Mouse (Mus musculus) ovary, adult 18-20 months (tissue): Measurements from ENCODE around the gene Vps41.

ENCODE experiments used
- DNase-seq: peaks from one replicate; pipeline ENCODE4 v3.0.0; 2022; ENCODE audit warnings: low spot score, mixed read lengths

The Vps41 gene

GRCm38 (mm10) chr13:18875321-18875720 lies 158.2 kb downstream of the Vps41 start:
- no peak for DNase-seq

DNA sequence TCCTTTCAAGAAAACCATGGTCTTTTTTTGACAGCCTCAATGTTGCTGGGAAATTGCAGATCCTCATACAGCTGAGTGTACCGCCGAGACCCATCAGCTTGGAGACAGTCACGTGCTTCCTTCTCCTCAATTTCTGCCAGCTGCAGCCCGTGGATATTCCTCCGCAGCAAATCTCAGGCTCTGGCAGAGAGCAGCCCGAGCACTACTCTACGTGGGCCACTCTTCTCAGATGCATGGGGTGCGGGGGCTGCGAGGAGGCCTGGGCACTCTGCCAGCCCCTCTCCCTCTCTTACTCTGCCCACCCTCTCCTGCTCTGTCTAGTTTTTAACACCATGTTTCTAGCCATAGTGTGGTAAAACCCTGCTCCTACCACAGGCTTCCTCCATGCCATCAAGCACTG lies 175.8 kb downstream of the Vps41 start:
- DNase-seq: no peak

DNA sequence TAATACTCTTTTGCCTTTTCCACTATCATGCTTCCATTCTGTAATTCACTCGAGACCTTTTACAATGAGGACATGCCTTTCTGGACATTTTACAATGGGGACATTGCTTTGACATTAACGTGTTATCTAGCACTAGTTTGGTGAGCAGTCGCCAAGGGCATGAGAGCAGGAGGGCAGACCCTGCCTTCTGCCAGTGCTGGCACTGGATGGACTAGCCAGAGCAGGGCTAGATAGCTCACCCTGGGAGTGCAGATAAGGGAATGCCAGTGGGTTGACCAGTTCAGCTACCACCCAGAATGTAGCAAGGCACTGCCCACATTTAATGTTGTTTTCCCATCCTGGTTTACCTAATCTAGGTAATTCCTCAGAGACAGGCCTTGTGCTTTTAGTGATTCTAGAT lies 179.7 kb downstream of the Vps41 start:
- DNase-seq: no peak

DNA sequence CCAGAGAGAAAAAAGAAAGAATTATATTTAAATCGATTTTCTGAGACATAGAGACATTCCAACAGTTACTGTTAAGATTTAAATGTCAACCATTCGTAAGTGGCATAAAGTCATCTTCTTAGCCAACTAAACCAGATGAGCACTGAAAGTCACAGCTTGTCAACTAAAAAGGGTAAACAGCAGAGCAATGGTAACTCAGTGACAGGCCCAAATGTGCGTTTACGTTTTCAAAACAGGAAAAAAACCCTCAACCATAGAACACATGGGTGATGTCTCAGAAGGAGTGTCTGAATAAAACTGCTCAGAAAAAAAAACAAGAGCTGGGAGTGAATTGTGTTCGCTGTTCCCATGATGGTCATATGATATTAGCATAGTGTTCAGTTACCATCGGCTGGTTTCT lies 186.5 kb downstream of the Vps41 start:
- no peak for DNase-seq

DNA sequence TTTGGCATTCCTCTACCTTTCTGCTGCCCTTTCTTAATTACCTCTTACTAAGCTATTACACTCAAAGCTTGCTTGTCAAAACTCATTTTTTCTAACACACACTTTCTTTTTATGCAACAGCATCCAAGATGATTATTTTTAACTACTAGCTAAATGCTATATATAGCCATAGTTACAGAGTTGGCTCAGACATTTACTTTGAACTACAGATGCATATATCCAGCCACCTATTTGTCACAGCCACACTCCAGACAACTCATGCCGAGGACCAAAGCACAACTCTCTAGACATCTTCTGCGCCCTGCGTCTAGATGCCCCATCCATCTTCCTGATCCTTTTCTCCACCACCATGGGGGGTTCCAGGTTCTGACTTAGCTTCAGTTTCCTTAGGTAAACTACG lies 197.7 kb downstream of the Vps41 start:
- no peak for DNase-seq
